Mouse (Mus musculus) bone marrow macrophage, adult 2 months (primary cell): ENCODE results near the gene Rwdd3.

ENCODE experiments used
- CTCF ChIP-seq: IDR thresholded peaks from 2 replicates; pipeline ENCODE4 v1.5.1; 2012; ENCODE audit warnings: low read depth, mild to moderate bottlenecking, low read length, moderate library complexity
- POLR2A ChIP-seq: IDR thresholded peaks from 2 replicates; pipeline ENCODE4 v1.6.1; 2012; ENCODE audit warnings: mild to moderate bottlenecking, low read depth, low read length, borderline replicate concordance

GRCm38 (mm10) chr3:121127171-121127570, 44.3 kb downstream of the Rwdd3 start:
- no peak for TF ChIP-seq CTCF
- no peak for TF ChIP-seq POLR2A
